Mouse (Mus musculus) heart, postnatal 14 days (tissue): Measurements from ENCODE around the gene Commd7. TPM values are rescaled to one million over a fixed set of nuclear protein-coding genes. Genes with fewer than 3 reads are reported as not detected.
A peak's percentile ranks its signal among the peaks of the same experiment; 100 is the strongest.

Source experiments
- DNase-seq, 2 experiments: peaks; one replicate each; pipeline ENCODE4 v3.0.0; 2021 to 2022
- intact Hi-C: fragments of 180-260 bp; cut with DNase I; formaldehyde crosslinking; loops from one replicate; pipeline ENCODE4 v1.15.1; 2025
- total RNA-seq, 2 experiments: library from RNA; stranded (reverse); gene quantifications; 2 replicates each; pipeline ENCODE4 v1.2.3; 2021

The Commd7 gene
- total RNA-seq, 2 experiments from 2014 or later: 15.6 to 15.7 TPM

- no peak for DNase-seq
- intact Hi-C loops: no loop called here
These were observed 268 bp upstream of the Commd7 start for GRCm38 (mm10) chr2:153632871-153633226.

- no peak for DNase-seq
- intact Hi-C loops: no loop called here
These were observed 1.6 kb downstream of the Commd7 start for GRCm38 (mm10) chr2:153630950-153631349.

GRCm38 (mm10) chr2:153622449-153622848 lies 10.1 kb downstream of the Commd7 start:
- no peak for DNase-seq
- intact Hi-C loops: no loop called here

- intact Hi-C loops: no loop called here
- no peak for DNase-seq
These were observed 13.7 kb downstream of the Commd7 start for GRCm38 (mm10) chr2:153618889-153619288.

- no peak for DNase-seq
- intact Hi-C loops: no loop called here
These were observed 14.1 kb downstream of the Commd7 start for GRCm38 (mm10) chr2:153618439-153618838.

- DNase-seq: no peak
- intact Hi-C loops: no loop called here
These were observed 15.7 kb downstream of the Commd7 start for GRCm38 (mm10) chr2:153616893-153617292.

- intact Hi-C loops: no loop called here
- DNase-seq: peak in 1 of 2 experiments; percentile 20
These were observed 19.8 kb downstream of the Commd7 start for GRCm38 (mm10) chr2:153612594-153613281.

- no peak for DNase-seq
- intact Hi-C loops: no loop called here
These were observed 20.8 kb downstream of the Commd7 start for GRCm38 (mm10) chr2:153611743-153612142.

- DNase-seq: no peak
- intact Hi-C loops: no loop called here
These were observed 21.3 kb downstream of the Commd7 start for GRCm38 (mm10) chr2:153611241-153611630.

GRCm38 (mm10) chr2:153610426-153611240 lies 21.9 kb downstream of the Commd7 start:
- intact Hi-C loops: no loop called here
- no peak for DNase-seq

GRCm38 (mm10) chr2:153609548-153609947 lies 23.0 kb downstream of the Commd7 start:
- intact Hi-C loops: no loop called here
- peak; percentile 87 to 94 for DNase-seq

GRCm38 (mm10) chr2:153609058-153609457 lies 23.5 kb downstream of the Commd7 start:
- intact Hi-C loops: no loop called here
- DNase-seq: no peak

- intact Hi-C loops: no loop called here
- peak; percentile 51 to 56 for DNase-seq
These were observed 24.6 kb downstream of the Commd7 start for GRCm38 (mm10) chr2:153607870-153608515.

- intact Hi-C loops: no loop called here
- no peak for DNase-seq
These were observed 26.2 kb downstream of the Commd7 start for GRCm38 (mm10) chr2:153606421-153606820.

- no peak for DNase-seq
- intact Hi-C loops: no loop called here
These were observed 28.9 kb downstream of the Commd7 start for GRCm38 (mm10) chr2:153603724-153604123.

GRCm38 (mm10) chr2:153600667-153601648 lies 31.6 kb downstream of the Commd7 start:
- peak; percentile 53 to 68 for DNase-seq
- intact Hi-C loops: no loop called here

- peak; percentile 62 to 67 for DNase-seq
- intact Hi-C loops: no loop called here
These were observed 32.4 kb downstream of the Commd7 start for GRCm38 (mm10) chr2:153600021-153600666.

- DNase-seq: no peak
- intact Hi-C loops: no loop called here
These were observed 35.0 kb downstream of the Commd7 start for GRCm38 (mm10) chr2:153597626-153598025.

- DNase-seq: no peak
- intact Hi-C loops: no loop called here
These were observed 35.6 kb downstream of the Commd7 start for GRCm38 (mm10) chr2:153597014-153597413.

- intact Hi-C loops: no loop called here
- no peak for DNase-seq
These were observed 37.6 kb downstream of the Commd7 start for GRCm38 (mm10) chr2:153594998-153595397.
